Mouse (Mus musculus): ENCODE measurements at regions not wholly inside any gene's neighbourhood (a gene's known extent, or its start where the extent isn't known, plus 50 kb on each side); places are given as distances from the start of the nearest gene placed in this dataset.

- H3K4me1 ChIP-seq (ENCODE audit: insufficient read depth), result no peaks in the 10 kb centered on the region
- H3K27ac ChIP-seq (ENCODE audit: low read depth, low read length), result no peak overlapping the region
- no peaks in the 10 kb centered on the region for H3K27me3 ChIP-seq (ENCODE audit: insufficient read depth, low read length)
- no peaks in the 10 kb centered on the region for H3K36me3 ChIP-seq (ENCODE audit: insufficient read depth)
- TF ChIP-seq CTCF (IDR thresholded peaks at IDR 0.05; ENCODE audit: low read depth), result no peak
- H3K9me3 ChIP-seq (ENCODE audit: low read length), result no peaks in the 10 kb centered on the region
- H3K4me2 ChIP-seq (ENCODE audit: low read depth), result no peak overlapping the region
- WGBS, result 59% methylated on average over 8 of the region's 8 CpGs
- DNase-seq, result no peak
- ATAC-seq, result no peak
- H3K4me3 ChIP-seq (ENCODE audit: low read depth, low read length), result no peak overlapping the region
- H3K9ac ChIP-seq, result no peak overlapping the region
Observed at GRCm38 (mm10) chr2:162784176-162784813, 123.3 kb upstream of the Ptprt start.

GRCm38 (mm10) chr2:162781599-162781998 lies 120.7 kb upstream of the Ptprt start:
- Histone ChIP-seq H3K9me3 (ENCODE audit: low read length) (no peaks in the 10 kb centered on the region; the same call in 1 of the 2 replicates), H3K27ac (ENCODE audit: low read depth, low read length) (no peak overlapping the region), H3K4me1 (ENCODE audit: insufficient read depth) (no peaks in the 10 kb centered on the region)

GRCm38 (mm10) chr2:162776542-162776941 lies 115.6 kb upstream of the Ptprt start:
- no peak for TF ChIP-seq CTCF (IDR thresholded peaks at IDR 0.05; ENCODE audit: low read depth)
- no peak for ATAC-seq
- DNase-seq, result peak; percentile 14
- H3K27ac ChIP-seq (ENCODE audit: low read depth, low read length), result no peak overlapping the region
- 77% methylated on average over 5 of the region's 5 CpGs for WGBS
- H3K36me3 ChIP-seq (ENCODE audit: insufficient read depth), result no peaks in the 10 kb centered on the region
- no peak overlapping the region for H3K9ac ChIP-seq
- no peaks in the 10 kb centered on the region; the same call in 1 of the 2 replicates for H3K9me3 ChIP-seq (ENCODE audit: low read length)
- no peak overlapping the region for H3K4me2 ChIP-seq (ENCODE audit: low read depth)
- no peak overlapping the region for H3K4me3 ChIP-seq (ENCODE audit: low read depth, low read length)
- H3K27me3 ChIP-seq (ENCODE audit: insufficient read depth, low read length), result no peaks in the 10 kb centered on the region
- H3K4me1 ChIP-seq (ENCODE audit: insufficient read depth), result no peaks in the 10 kb centered on the region

More at GRCm38 (mm10) chr2:162781599-162781998, 120.7 kb upstream of the Ptprt start:
- Histone ChIP-seq H3K27me3 (ENCODE audit: insufficient read depth, low read length) (no peaks in the 10 kb centered on the region), H3K4me2 (ENCODE audit: low read depth) (no peak overlapping the region), H3K9ac (no peak overlapping the region), H3K36me3 (ENCODE audit: insufficient read depth) (no peaks in the 10 kb centered on the region), H3K4me3 (ENCODE audit: low read depth, low read length) (no peak overlapping the region)
- TF ChIP-seq CTCF (IDR thresholded peaks at IDR 0.05; ENCODE audit: low read depth), result no peak
- DNase-seq, result no peak
- 81% methylated on average over 6 of the region's 6 CpGs for whole genome bisulfite sequencing
- no peak for ATAC-seq

- no peaks in the 10 kb centered on the region; the same call in 1 of the 2 replicates for H3K9me3 ChIP-seq (ENCODE audit: low read length)
- H3K9ac ChIP-seq, result no peak overlapping the region
- no peak for ATAC-seq
- no peak for TF ChIP-seq CTCF (IDR thresholded peaks at IDR 0.05; ENCODE audit: low read depth)
- H3K4me3 ChIP-seq (ENCODE audit: low read depth, low read length), result no peak overlapping the region
- no peak overlapping the region for H3K4me2 ChIP-seq (ENCODE audit: low read depth)
- no peaks in the 10 kb centered on the region for H3K27me3 ChIP-seq (ENCODE audit: insufficient read depth, low read length)
- no peaks in the 10 kb centered on the region for H3K4me1 ChIP-seq (ENCODE audit: insufficient read depth)
- WGBS, result 91% methylated on average over 5 of the region's 5 CpGs
- no peak for DNase-seq
- no peaks in the 10 kb centered on the region for H3K36me3 ChIP-seq (ENCODE audit: insufficient read depth)
- no peak overlapping the region for H3K27ac ChIP-seq (ENCODE audit: low read depth, low read length)
Observed at GRCm38 (mm10) chr2:162772520-162772919, 111.6 kb upstream of the Ptprt start.

GRCm38 (mm10) chr2:162769711-162770428 lies 108.9 kb upstream of the Ptprt start:
- Histone ChIP-seq H3K36me3 (ENCODE audit: insufficient read depth) (no peaks in the 10 kb centered on the region), H3K27me3 (ENCODE audit: insufficient read depth, low read length) (no peaks in the 10 kb centered on the region), H3K9me3 (ENCODE audit: low read length) (no peaks in the 10 kb centered on the region), H3K27ac (ENCODE audit: low read depth, low read length) (no peak overlapping the region), H3K4me1 (ENCODE audit: insufficient read depth) (no peaks in the 10 kb centered on the region), H3K4me2 (ENCODE audit: low read depth) (no peak overlapping the region), H3K9ac (no peak overlapping the region), H3K4me3 (ENCODE audit: low read depth, low read length) (no peak overlapping the region)
- DNase-seq, result peak; percentile 11
- no peak for ATAC-seq
- no peak for TF ChIP-seq CTCF (IDR thresholded peaks at IDR 0.05; ENCODE audit: low read depth)
- WGBS, result 62% methylated on average over 6 of the region's 6 CpGs

DNA sequence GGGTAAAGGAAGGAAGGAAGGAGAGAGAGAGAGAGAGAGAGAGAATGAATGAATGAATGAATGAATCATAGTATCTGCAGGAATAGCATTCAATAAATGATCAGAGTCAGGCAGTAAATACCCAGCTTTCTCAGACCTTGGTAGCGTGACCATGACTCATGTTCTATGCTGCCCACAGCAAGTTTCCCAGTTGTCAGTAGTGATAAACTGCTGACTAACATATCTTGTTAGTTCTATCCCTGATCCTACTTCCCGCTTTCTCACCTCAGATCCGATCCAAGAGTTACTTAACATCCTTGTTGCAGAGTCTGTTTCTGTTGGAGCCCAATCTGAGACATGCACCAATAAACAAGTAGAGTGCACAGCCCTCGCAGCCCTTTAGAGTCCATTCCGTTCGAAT lies 103.1 kb upstream of the Ptprt start:
- 87% methylated on average over 6 of the region's 6 CpGs for WGBS
- H3K27ac ChIP-seq (ENCODE audit: low read depth, low read length), result no peak overlapping the region
- DNase-seq (no peak), ATAC-seq (no peak)
- H3K9ac ChIP-seq, result no peak overlapping the region
- no peaks in the 10 kb centered on the region for H3K4me1 ChIP-seq (ENCODE audit: insufficient read depth)
- TF ChIP-seq CTCF (IDR thresholded peaks at IDR 0.05; ENCODE audit: low read depth), result no peak
- H3K9me3 ChIP-seq (ENCODE audit: low read length), result no peaks in the 10 kb centered on the region
- no peaks in the 10 kb centered on the region for H3K27me3 ChIP-seq (ENCODE audit: insufficient read depth, low read length)
- H3K36me3 ChIP-seq (ENCODE audit: insufficient read depth), result no peaks in the 10 kb centered on the region
- H3K4me2 ChIP-seq (ENCODE audit: low read depth), result no peak overlapping the region
- no peak overlapping the region for H3K4me3 ChIP-seq (ENCODE audit: low read depth, low read length)

- 20% methylated on average over 5 of the region's 5 CpGs for WGBS
- Histone ChIP-seq H3K36me3 (ENCODE audit: insufficient read depth) (no peaks in the 10 kb centered on the region), H3K4me1 (ENCODE audit: insufficient read depth) (no peaks in the 10 kb centered on the region), H3K4me3 (ENCODE audit: low read depth, low read length) (no peak overlapping the region), H3K9me3 (ENCODE audit: low read length) (no peaks in the 10 kb centered on the region), H3K4me2 (ENCODE audit: low read depth) (no peak overlapping the region), H3K27me3 (ENCODE audit: insufficient read depth, low read length) (no peaks in the 10 kb centered on the region), H3K9ac (no peak overlapping the region), H3K27ac (ENCODE audit: low read depth, low read length) (no peak overlapping the region)
- TF ChIP-seq CTCF (IDR thresholded peaks at IDR 0.05; ENCODE audit: low read depth), result no peak
- DNase-seq, result no peak
- no peak for ATAC-seq
Observed at GRCm38 (mm10) chr2:162740523-162740922, 79.6 kb upstream of the Ptprt start.

Measured in forebrain, postnatal 0 days (tissue).